Mouse (Mus musculus): Measurements from ENCODE around the gene Tnfsf15.

DNA sequence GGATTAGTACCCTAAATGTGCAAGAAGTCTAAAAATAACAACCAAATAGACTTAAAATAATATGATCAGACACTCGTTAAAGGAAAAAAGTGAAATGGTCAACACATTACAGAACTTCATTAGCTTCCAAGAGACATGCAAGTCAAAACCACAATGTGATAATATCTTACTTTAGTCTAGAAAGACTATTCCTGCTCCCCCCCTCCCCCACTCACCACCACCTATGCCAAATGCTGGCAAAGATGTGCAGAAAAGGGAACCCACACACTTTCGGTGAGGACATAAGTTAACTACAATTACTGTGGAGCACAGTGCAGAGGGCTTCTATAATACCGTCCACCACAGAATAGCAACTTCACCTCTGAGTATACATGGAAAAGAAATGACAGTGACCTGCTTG lies 24.2 kb upstream of the Tnfsf15 start:
- TF ChIP-seq GATA1 (IDR thresholded peaks at IDR 0.05; ENCODE audit: borderline replicate concordance, low read length) (no peak), CTCF (IDR thresholded peaks at IDR 0.05; ENCODE audit: low read depth, low read length) (no peak), POLR2AphosphoS5 (IDR thresholded peaks at IDR 0.05; ENCODE audit: insufficient replicate concordance, low read depth, low read length) (no peak), TAL1 (conservative IDR thresholded peaks at IDR 0.05; ENCODE audit: low read depth, low read length) (no peak), GATA2 (IDR thresholded peaks at IDR 0.05; ENCODE audit: borderline replicate concordance, low read depth, low read length) (no peak)
